Mouse (Mus musculus) liver, postnatal 0 days (tissue): ENCODE data around the gene Foxp4.

Experiments
- CTCF ChIP-seq: sonication (generic); IDR thresholded peaks from 2 replicates; pipeline ENCODE4 v1.5.1; 2016; ENCODE audit warnings: antibody characterized with exemption, low read depth
- EP300 ChIP-seq: IDR thresholded peaks from 2 replicates; pipeline ENCODE4 v1.6.1; 2016; ENCODE audit warnings: antibody characterized with exemption, low read depth, mild to moderate bottlenecking

GRCm38 (mm10) chr17:47909091-47910001 lies 15.1 kb downstream of the Foxp4 start:
- TF ChIP-seq CTCF (peak; percentile 21; the same call in 1 of the 2 replicates), EP300 (no peak)
